Mouse (Mus musculus) CD8-positive naive resting alpha-beta T cell, adult 2 months (primary cell): ENCODE data around the gene Cldn18.

Experiments used
- DNase-seq, 2 experiments: peaks; one replicate each; pipeline ENCODE4 v3.0.0; 2022; ENCODE audit warnings: low read depth in 2 of 2, low spot score in 2 of 2

Gene Cldn18

DNA sequence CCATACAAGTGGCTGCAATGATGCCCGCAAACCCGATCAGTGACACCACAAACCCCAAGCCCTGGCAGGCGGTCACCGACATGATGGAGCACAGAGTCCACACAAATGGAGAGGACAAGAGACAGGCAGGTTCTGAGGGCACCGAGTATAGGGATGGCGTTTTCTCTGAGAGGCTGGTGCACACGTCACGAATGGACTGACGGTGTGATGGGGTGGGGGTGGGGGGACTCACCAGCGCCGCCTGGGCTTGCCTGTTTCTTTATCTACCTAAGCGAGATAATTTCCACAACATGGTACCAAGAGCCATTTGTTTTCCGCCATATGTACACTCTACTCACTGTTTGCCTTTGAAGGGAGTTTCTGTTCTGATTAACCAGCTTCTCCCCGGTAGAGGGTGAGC is at the start of gene Cldn18:
Cldn18 (minus strand) TSS at position 134 of the 400 bp plus-strand sequence.
- DNase-seq: no peak

DNA sequence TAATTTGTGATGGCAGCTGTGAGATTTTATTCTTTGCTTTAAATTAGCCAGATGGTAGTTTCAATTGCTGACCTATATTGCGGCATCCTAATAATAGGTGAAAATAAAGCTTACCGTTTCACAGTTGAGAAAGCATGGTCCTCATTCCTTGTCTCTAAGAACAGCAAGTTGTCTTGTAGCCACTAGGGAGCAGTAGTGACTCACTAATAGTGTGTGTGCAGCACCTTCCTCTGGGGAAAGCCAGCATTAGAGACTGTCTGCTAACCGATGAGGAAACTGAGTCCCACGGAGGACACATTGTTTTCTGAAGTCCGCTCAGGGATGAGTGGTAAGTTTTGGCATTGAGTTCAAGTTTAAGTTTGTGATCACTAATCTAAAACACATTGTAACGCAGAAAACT is 46.5 kb upstream of the Cldn18 start:
- no peak for DNase-seq

DNA sequence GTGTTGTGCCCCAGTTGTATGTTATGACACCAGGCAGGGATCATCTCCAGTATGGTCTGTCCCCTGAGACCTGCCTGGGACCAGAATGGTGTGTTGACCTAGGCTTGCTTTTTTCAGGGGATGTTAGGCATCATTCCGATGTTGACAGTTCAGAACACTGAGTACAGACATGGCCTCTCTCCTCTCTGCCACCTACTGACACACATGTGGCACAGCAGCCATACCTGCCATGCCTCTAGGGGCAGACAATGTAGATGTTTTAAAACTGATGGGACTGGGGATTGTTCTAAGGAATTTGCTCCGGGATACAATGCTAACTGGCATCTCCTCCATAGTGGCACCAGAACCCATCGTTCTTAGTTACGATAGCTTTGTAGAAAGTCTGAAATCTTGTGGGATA is 33.2 kb upstream of the Cldn18 start:
- no peak for DNase-seq

DNA sequence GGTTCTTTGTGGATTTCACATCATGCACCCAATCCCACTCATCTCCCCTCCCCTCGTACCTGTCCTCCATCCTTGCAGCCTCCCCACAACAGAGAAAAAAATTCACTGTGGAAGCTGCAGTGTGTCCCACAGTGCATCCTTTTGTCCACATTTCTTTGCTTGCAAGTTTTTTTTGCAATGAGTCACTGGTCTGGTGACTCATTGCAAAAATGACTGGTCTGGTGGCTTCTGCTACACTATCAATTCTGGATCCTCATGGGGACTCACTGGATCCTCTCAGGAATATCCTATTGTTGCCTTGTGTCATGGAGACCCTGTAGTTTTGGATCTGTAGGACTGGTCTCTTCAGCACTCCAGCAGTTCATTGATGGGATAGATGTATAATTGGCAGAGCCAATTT is 31.2 kb upstream of the Cldn18 start:
- DNase-seq: no peak

DNA sequence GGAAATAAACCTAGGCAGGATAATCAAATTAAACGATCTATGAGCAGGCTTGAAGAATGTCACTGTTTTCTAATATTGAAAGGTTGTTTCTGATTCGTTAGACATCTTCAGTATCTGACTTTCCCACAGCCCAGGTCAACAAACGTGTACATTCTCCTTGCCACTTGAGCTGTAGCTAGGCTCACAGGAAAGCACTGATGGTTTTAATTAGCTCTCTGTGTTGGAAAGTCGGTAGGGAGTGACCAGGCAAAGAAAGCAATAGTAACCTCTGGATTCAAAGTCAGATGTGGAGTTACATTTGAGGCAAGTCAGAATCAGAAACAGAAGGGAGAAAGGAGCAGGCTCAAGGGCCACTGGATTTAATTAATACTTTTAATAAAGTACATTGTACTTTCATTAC is 30.7 kb upstream of the Cldn18 start:
- no peak for DNase-seq

DNA sequence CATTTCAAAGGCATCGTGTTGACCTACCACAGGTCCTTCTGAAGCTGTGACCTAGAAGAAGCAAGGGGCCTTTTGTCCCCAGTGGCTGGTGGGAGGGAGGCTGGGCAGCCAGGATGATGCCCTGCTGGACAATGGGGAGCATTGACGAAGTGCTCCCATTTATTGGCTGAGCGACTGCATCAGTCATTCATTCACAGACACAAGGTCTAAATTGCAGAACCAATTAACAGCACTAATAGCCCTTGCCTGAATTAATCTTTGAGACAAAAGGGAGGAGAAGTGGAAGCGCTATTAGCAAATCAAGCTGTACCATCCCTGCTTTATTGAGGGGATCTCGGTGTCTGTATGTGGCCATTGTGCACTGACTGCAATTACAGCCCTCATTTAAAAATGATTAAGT is 27.5 kb upstream of the Cldn18 start:
- DNase-seq: no peak

DNA sequence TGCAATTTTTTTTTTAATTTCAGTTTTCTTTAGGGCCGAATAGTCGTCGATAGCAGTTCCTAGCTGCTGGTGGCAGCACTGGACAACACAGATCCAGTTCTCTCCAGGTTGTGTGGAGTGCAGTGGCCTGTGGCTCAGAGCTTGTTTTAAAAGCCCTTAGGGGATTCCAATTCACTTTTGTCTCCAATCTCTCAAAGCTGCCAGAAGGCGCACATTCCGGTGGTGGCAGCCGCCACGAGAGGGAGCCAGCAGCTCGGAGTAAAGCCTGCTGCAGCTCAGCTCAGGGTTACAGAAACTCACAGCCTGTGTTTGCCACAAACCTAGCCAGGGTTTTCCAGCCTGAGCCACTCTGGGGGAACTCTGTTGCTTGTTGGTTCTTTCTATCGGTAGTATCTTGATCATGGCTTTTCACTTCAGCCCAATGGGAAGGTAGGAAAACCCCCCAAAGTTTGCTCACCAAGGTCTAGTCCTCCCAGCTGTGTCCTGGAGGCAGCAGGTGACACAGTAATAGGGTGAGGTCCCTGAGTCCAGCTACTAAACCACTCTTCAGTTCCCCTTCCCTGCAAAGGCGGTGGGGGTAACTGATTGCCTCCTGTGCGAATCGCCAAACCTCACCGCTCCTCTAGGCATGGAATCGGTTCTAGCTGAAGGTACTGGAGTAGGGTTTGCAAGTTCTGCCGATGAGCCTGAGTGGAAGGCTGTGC is 13.0 kb upstream of the Cldn18 start:
- DNase-seq: no peak

DNA sequence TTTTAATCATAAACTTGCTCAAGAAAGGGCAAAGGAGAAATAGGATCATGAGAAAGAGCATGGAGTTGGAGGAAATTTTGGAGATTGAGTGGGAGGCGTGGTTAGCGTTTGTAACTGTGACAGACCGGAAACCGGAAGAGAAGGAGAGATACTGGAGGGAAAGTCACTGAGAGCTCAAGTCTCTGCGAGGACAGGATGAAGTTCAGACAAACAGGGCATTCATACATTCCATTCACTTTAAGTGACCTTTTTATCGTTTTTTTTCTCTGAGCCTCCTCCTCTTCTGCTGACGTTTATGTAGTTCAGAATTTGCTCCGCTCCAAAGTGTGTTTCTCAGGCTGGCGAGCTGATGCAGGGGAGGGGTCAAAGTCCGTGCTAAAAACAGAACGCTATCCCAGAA is 10.8 kb upstream of the Cldn18 start:
- no peak for DNase-seq

DNA sequence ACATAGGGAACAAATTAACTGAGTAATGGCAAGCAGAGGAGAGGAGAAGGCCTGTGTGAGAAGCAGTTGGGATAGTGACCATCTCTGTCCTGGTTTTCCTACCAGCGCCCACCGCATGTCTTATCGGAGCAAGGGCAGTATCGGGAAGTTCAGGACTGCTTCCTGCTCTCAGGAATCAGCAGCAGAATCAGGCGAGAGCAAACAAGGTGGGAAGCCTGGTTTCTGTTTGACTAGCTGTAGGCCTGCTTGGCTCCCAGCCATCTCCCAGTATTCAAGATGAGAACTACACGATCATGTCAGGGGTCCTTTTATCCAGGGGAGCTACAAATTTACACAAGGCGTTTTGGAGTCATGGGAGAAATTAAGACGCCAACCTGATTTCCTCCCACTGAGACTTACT is 8.2 kb upstream of the Cldn18 start:
- no peak for DNase-seq

DNA sequence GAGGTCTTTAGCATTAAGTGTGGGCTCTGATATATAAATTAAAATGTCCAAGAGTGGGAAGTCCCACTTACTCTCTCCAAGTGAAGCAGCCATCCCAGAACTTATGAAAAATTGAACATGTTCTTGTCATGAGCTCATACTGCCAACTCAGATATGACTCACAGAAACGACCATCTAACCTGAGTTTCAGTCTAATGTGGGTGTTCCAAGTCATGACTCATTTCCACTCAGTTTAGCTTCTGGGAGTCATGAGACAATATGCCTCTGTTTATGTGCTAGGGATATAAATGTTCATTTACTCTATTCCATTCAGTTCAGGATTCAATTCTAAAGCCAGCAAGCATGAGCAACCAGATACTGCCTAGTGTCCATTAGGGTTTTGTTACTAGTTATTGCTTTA is 2.9 kb upstream of the Cldn18 start:
- DNase-seq: no peak

DNA sequence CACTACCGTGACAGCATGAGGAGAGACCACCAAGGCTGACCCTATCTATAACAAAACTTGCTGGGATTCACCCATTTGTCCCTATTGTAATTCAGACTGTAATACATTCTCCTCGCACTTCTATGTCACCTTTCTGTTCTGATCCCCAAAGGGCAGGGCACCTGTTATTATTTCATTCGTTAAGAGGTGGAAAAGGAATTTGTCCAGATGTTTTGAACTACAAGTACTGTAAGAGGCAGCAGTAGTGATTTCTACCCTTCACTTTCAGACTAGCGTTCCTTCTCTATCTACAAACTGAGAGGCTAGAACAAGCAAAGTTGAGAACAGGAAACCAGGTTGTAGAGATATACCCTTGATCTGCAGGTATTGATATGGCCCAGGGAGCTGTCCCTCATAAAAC is 6.8 kb downstream of the Cldn18 start:
- no peak for DNase-seq

DNA sequence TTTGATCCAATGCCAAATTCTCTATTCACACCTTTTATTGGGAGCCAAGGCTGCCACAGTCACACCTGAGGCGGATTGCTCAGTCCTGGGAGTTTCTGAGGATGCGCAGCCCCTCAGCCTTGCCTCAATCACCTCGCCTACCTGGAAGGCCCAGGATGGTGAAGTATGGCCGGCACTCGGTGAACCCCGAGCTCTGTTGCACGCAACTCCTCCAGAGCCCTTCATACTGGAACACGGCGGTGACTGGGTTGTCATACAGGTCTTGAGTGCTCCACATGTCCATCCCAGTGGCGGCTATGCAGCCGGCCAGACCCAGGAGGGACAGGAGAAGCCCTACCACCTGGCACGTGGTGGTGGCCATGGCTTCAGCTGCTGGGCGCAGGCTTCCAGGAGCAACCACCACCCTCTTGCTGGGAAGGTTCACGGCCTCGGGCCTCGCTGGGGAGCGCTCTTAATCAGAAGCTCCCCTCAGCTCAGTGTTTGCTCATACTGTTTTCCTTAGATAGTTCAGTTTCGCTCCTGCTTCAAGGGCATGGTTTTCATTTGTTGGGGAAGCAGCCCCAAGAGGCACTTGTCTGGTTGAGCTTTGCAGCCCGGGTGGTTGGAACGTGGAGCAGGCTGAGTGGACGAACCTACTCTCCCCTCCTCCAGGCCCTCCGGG is 7.3 kb downstream of the Cldn18 start:
- no peak for DNase-seq

DNA sequence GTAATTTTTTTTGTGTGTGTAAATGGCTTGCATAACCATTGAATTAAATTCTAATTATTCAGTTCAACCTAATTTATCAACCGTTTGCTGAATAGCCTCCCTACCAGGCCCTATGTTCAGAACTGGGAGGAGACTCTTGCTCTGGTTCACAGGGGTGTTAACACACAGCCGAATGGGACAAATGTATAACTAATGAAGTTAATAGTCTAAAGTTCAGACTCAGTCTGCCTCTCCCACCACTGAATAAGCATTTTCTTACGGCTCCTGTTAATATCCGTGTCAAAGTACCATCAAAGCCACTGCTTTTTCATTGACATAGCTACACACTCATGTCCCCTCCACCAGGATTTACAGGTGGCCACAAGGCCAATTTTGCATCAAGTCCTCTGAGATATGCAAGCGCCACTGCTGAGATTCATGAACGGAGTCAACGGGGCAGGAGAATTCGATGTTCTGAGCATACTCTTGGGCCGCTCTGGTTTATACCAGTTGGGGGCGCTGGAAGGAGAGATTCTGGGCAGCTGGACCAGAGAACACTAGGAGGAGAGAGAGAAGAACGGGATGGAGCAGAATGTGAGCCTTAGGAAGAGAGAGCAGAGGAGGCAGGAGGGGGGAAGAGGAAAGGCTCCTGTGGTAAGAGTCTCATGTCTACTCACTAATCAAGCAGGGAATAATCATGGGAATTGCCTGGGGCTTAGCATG is 9.5 kb downstream of the Cldn18 start:
- no peak for DNase-seq

DNA sequence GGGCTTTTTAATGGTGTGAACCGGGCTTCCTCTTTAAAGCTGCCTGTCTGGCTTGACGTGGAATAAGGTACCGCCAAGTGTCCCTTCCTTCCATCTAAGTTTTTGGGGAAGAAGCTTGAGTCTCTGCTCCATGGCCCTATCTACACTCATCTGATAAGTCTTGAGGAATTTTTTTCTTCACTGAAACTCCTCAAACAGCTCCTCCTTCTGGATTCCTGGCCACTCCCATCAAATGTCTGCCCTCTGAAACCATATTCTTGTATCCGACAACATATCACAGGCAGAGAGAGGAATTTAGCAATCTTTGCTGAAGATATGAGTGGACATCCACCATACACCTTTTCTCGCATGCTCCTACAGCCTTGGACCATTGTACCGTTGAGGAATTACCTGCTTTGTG is 10.8 kb downstream of the Cldn18 start:
- DNase-seq: no peak

DNA sequence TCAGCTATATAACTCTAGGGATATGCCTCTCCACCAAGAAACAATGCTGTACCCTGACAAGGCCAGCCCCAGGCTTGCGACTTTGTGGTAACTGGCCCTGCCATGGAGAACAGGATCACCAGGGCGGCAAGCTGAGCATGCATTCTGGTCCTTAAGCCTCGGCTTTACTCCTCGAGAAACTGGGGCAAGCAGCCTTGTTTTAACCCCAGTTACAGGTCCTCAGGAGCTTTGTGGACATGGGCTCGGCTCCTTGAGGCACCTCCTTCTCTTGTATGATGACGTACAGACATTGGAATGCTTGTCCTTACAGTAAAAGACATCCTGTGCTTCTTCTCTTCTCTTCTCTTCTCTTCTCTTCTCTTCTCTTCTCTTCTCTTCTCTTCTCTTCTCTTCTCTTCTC is 13.4 kb downstream of the Cldn18 start:
- DNase-seq: no peak

DNA sequence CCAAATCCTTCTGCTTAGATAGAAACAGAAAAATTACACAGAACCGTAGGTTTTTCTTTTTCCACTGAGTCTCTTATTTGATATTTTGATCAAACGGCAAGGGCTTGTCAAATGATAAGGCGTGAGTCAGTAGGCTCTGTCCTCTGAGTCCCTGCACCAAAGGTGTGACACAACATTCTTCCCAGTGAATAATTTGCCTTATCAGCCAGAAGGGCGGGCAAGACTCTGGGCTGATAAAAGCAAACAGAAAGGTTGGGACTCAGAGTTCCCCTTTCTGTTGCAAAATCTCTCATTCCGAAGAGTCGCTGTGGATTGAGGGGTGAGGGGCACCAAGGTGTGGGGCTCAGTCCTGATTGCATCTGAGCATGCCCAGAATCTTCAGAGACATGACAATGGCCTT is 14.9 kb downstream of the Cldn18 start:
- no peak for DNase-seq

DNA sequence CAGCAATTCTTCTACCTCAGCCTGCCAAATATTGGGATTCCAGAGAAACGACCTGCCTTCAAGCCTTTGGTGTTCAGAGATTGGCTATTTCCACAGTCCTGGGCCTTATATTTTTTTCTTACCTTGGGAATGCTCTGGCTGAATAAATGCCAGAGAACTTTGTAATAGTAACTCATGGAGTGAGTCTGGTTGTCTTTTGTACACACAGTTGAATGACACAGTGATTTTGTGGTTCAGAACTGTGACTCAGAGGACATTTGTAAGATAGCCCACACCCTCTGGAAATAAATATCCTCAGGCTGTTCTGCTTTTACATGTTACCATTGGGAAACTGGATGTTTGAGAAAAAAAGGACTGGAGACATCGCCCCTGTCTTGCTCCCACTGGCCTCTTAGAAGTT is 15.9 kb downstream of the Cldn18 start:
- no peak for DNase-seq

DNA sequence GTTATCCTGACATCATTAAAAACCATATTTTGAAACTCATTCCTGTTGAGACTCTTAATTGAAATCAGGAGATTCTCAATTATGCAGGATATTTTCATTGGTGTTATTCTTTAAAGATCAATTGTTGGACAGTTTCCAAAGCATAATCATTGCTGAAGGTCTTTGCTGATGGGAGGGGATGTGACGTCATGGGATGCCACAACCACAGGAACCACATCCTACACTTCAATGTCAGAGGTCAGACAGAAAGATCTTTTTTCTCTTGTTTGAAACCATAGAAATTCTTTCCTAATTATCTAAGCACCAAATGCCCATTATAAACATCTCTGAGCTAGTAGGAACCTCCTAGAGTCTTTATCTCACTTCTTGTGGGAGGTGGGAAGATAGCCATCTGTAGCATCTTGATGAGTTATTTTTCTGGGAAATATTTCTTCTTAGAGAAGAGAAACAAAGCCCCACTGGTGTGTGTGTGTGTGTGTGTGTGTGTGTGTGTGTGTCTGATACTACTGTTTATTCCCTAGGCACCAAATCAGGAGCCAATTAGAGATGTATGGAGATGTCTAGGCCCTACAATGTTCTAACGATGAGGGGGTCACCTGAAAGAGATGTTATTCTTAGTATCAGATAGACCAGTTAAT is 17.2 kb downstream of the Cldn18 start:
- no peak for DNase-seq

DNA sequence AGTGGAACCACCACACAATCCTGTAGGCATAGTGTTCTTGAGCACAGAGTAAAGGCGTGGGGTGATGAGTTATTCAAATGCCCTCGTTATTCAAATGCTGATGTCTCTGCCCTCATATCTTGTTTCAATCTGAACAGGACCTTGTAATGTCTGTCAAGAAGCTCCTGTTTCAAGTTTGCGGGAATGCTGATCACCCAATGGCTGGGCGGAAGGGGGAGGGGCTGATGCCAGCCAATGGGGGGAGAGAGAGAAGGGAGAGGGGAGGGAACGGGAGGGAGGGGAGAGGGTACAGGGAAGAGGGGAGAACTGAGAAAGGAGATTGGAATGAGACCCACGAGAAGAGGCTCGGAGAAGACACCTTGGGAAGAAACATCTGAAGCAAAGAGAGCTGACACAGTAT is 22.1 kb downstream of the Cldn18 start:
- no peak for DNase-seq

DNA sequence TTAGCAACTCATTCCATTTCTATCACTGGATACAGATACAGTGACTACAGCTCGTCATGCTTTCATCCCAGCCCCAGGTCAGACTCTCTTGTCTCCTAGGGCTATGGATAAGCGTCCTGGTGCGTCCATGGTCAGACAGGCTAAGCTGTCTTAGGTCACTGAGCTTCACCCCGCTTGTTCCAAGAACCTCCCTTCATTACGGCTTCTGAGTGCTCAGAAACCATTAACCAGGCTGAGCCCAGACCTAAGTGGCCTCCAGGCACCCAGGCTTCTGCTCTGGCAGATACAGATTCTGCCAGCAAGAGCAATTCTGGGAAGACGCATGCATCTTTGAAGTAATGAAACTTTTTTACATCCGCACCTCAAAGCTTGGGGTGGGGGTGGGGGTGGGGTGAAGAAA is 26.7 kb downstream of the Cldn18 start:
- DNase-seq: no peak

DNA sequence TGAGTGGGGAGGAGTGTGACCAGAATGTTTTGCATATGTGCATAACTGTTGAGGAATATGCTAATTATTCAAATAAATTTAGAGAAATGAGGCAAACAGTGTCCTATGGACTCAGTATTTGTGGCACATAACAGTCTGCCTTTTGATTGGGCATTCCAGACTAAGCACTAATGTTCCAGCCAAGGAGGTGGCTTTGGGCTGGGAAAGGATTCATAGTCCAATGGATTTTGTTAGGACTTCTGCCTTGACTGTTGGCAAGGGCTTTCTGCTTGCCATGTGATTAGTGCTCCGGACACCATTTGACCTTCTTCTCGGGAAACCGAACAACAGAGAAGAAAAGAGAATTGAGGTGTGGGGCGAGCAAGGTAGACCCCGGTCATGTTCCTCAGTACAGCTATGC is 27.3 kb downstream of the Cldn18 start:
- DNase-seq: no peak
